In genomic region chr6:89380751-89381150, GRCm38 (mm10) we compare ENCODE assay signal across 20 mouse cellular contexts.
"Had no signal": no experiment of that assay in that cellular context is flagged by ENCODE, and none has a peak within 500 bp of the region (broad histone marks: within the 10 kb centered on the region; RNA-seq: fewer than 3 reads in every experiment).

No protein-coding gene starts in this region.

- H3K36me3 ChIP-seq: kidney, embryonic 15.5 days; limb, embryonic 10.5 days; limb, embryonic 13.5 days; liver, embryonic 12.5 days; liver, embryonic 15.5 days; lung, embryonic 15.5 days; neural tube, embryonic 12.5 days had no signal

- H3K9ac ChIP-seq: kidney, embryonic 15.5 days; limb, embryonic 13.5 days; liver, embryonic 12.5 days; liver, embryonic 15.5 days; lung, embryonic 15.5 days; neural tube, embryonic 12.5 days; neural tube, embryonic 15.5 days had no signal

- H3K4me3 ChIP-seq: kidney, embryonic 15.5 days; limb, embryonic 10.5 days; limb, embryonic 13.5 days; liver, embryonic 12.5 days; liver, embryonic 15.5 days; lung, embryonic 15.5 days; megakaryocyte, embryonic 14.5 days; neural tube, embryonic 12.5 days; neural tube, embryonic 15.5 days had no signal

- DNase-seq: kidney, postnatal 10 days; kidney, postnatal 4 days; layer of hippocampus, adult 9-11 months; liver; lung, adult 18-20 months; lung, postnatal 10 days; lung, postnatal 36 days; midbrain, embryonic 14.5 days; thymus, adult 18-20 months; thymus, postnatal 36 days had no signal

- H3K4me1 ChIP-seq: kidney, embryonic 15.5 days; liver, embryonic 12.5 days; liver, embryonic 15.5 days; lung, embryonic 15.5 days; neural tube, embryonic 12.5 days; neural tube, embryonic 15.5 days had no signal

- H3K27ac ChIP-seq: kidney, embryonic 15.5 days; limb, embryonic 10.5 days; limb, embryonic 13.5 days; liver, embryonic 12.5 days; liver, embryonic 15.5 days; lung, embryonic 15.5 days; neural tube, embryonic 12.5 days; neural tube, embryonic 15.5 days had no signal

- H3K9me3 ChIP-seq: kidney, embryonic 15.5 days; limb, embryonic 10.5 days; limb, embryonic 13.5 days; liver, embryonic 12.5 days; liver, embryonic 15.5 days; lung, embryonic 15.5 days; megakaryocyte, embryonic 14.5 days; neural tube, embryonic 12.5 days; neural tube, embryonic 15.5 days had no signal

- H3K4me2 ChIP-seq: kidney, embryonic 15.5 days; limb, embryonic 13.5 days; liver, embryonic 12.5 days; liver, embryonic 15.5 days; lung, embryonic 15.5 days; midbrain, embryonic 11.5 days; neural tube, embryonic 12.5 days; neural tube, embryonic 15.5 days had no signal

- ATAC-seq: liver, embryonic 12.5 days had no signal

- H3K27me3 ChIP-seq: kidney, embryonic 15.5 days; limb, embryonic 13.5 days; liver, embryonic 15.5 days; lung, embryonic 15.5 days; neural tube, embryonic 12.5 days; neural tube, embryonic 15.5 days had no signal
